Mouse (Mus musculus): Measurements from ENCODE around the gene Atp23. TPM values are rescaled to one million over a fixed set of nuclear protein-coding genes. Genes with fewer than 3 reads are reported as not detected.

Gene Atp23
- total RNA-seq (2021) = 1 to 10 TPM; 2.9 to 4.2 TPM
- long read RNA-seq, experiment 1, transcript Atp23-202 (6 exons, 1,043 nt) = major isoform, 6 of 9 reads
- long read RNA-seq, experiment 1, partial matches to known transcripts = 2 of 9 reads
- long read RNA-seq, experiment 1, other reads (novel, unspliced or antisense) = 1 of 9 reads
- long read RNA-seq, experiment 2, partial matches to known transcripts = 0 of 1 reads
- long read RNA-seq, experiment 2, other reads (novel, unspliced or antisense) = 0 of 1 reads

GRCm38 (mm10) chr10:126900821-126901487, at the start of gene Atp23:
Atp23 (minus strand) TSS chr10:126901355.
- DNase-seq = peak; percentile 96

GRCm38 (mm10) chr10:126950572-126950971, 49.4 kb upstream of the Atp23 start:
- no peak for DNase-seq

- no peak for DNase-seq
Observed at GRCm38 (mm10) chr10:126949824-126950223, 48.7 kb upstream of the Atp23 start.

- DNase-seq = no peak
Observed at GRCm38 (mm10) chr10:126945531-126945930, 44.4 kb upstream of the Atp23 start.

GRCm38 (mm10) chr10:126940949-126941348, 39.8 kb upstream of the Atp23 start:
- no peak for DNase-seq

GRCm38 (mm10) chr10:126935556-126936381, 34.6 kb upstream of the Atp23 start:
- no peak for DNase-seq

GRCm38 (mm10) chr10:126935121-126935520, 34.0 kb upstream of the Atp23 start:
- no peak for DNase-seq

GRCm38 (mm10) chr10:126934561-126934960, 33.4 kb upstream of the Atp23 start:
- no peak for DNase-seq

- DNase-seq = no peak
Observed at GRCm38 (mm10) chr10:126931760-126932139, 30.6 kb upstream of the Atp23 start.

- DNase-seq = peak; percentile 20
Observed at GRCm38 (mm10) chr10:126931123-126931759, 30.1 kb upstream of the Atp23 start.

GRCm38 (mm10) chr10:126930270-126931121, 29.3 kb upstream of the Atp23 start:
- peak; percentile 58 for DNase-seq

GRCm38 (mm10) chr10:126929543-126929942, 28.4 kb upstream of the Atp23 start:
- DNase-seq = no peak

- no peak for DNase-seq
Observed at GRCm38 (mm10) chr10:126928819-126929206, 27.7 kb upstream of the Atp23 start.

- peak; percentile 85 for DNase-seq
Observed at GRCm38 (mm10) chr10:126928011-126928818, 27.1 kb upstream of the Atp23 start.

- DNase-seq = peak; percentile 54
Observed at GRCm38 (mm10) chr10:126927101-126927961, 26.2 kb upstream of the Atp23 start.

- DNase-seq = no peak
Observed at GRCm38 (mm10) chr10:126925391-126925790, 24.2 kb upstream of the Atp23 start.

- DNase-seq = peak; percentile 46
Observed at GRCm38 (mm10) chr10:126924087-126924486, 22.9 kb upstream of the Atp23 start.

- DNase-seq = no peak
Observed at GRCm38 (mm10) chr10:126920220-126920619, 19.1 kb upstream of the Atp23 start.

- DNase-seq = peak; percentile 95
Observed at GRCm38 (mm10) chr10:126919067-126919466, 17.9 kb upstream of the Atp23 start.

- no peak for DNase-seq
Observed at GRCm38 (mm10) chr10:126914288-126914687, 13.1 kb upstream of the Atp23 start.
